Mouse (Mus musculus) ES-E14 (cell line): Measurements from ENCODE around the gene Erc2.

Experiments used
- CHD2 ChIP-seq: IDR thresholded peaks from 2 replicates; pipeline ENCODE4 v1.6.1; 2014; ENCODE audit warnings: mild to moderate bottlenecking, low read depth, low read length, inconsistent platforms
- MAFK ChIP-seq: IDR thresholded peaks from 2 replicates; pipeline ENCODE4 v1.6.1; 2014; ENCODE audit warnings: mild to moderate bottlenecking, low read depth, low read length, inconsistent platforms; ENCODE audit not compliant: insufficient read depth
- ZC3H11A ChIP-seq: IDR thresholded peaks from 2 replicates; pipeline ENCODE4 v1.6.1; 2012; ENCODE audit warnings: low read depth, mild to moderate bottlenecking, inconsistent platforms, low read length, borderline replicate concordance

- TF ChIP-seq ZC3H11A = no peak
- no peak for TF ChIP-seq MAFK
- TF ChIP-seq CHD2 = no peak
Observed at GRCm38 (mm10) chr14:28271846-28272245, 649.6 kb downstream of the Erc2 start.
